Mouse (Mus musculus): ENCODE results near the gene D1Ertd622e. TPM values are rescaled to one million over a fixed set of nuclear protein-coding genes. Genes with fewer than 3 reads are reported as not detected.

D1Ertd622e gene
- total RNA-seq, 1 experiment: 2.7 TPM

- Histone ChIP-seq H3K36me3 (ENCODE audit: control insufficient read depth, insufficient read depth, low read length, poor library complexity, severe bottlenecking) (no peaks in the 10 kb centered on the region), H3K27ac (ENCODE audit: insufficient read depth, low read depth, low read length, poor library complexity, severe bottlenecking) (no peak overlapping the region), H3K9me3 (ENCODE audit: control insufficient read depth, insufficient read depth, low read depth, low read length) (no peaks in the 10 kb centered on the region), H3K9ac (ENCODE audit: insufficient read depth, low read depth, low read length, poor library complexity, severe bottlenecking) (no peak overlapping the region), H3K4me3 (ENCODE audit: insufficient read depth in 1 of 2, low read depth in 1 of 2, low read length in 2 of 2, poor library complexity in 1 of 2, severe bottlenecking in 1 of 2) (no peak overlapping the region), H3K4me1 (ENCODE audit: control insufficient read depth in 2 of 2, insufficient read depth in 2 of 2, low read length in 2 of 2, poor library complexity in 1 of 2) (no peaks in the 10 kb centered on the region)
- TF ChIP-seq ZNF384 (IDR thresholded peaks at IDR 0.05; ENCODE audit: low read depth, low read length) (no peak), HCFC1 (IDR thresholded peaks at IDR 0.05; ENCODE audit: borderline replicate concordance, insufficient read depth, low read length) (no peak), ZC3H11A (IDR thresholded peaks at IDR 0.05; ENCODE audit: borderline replicate concordance, low read depth, low read length) (no peak), MAFK (IDR thresholded peaks at IDR 0.05; ENCODE audit: insufficient read depth, low read depth, low read length) (no peak), CHD2 (IDR thresholded peaks at IDR 0.05; ENCODE audit: low read depth, low read length) (no peak)
- in situ Hi-C loops (cut with MboI; ENCODE audit: low sequenced_read_pairs in 2 of 2, unreplicated experiment in 2 of 2): no loop called here
- no peak for DNase-seq (ENCODE audit: low read depth, low spot score)
Observed at GRCm38 (mm10) chr1:97567956-97568355, 93.9 kb downstream of the D1Ertd622e start.

- TF ChIP-seq HCFC1 (IDR thresholded peaks at IDR 0.05; ENCODE audit: borderline replicate concordance, insufficient read depth, low read length) (no peak), ZNF384 (IDR thresholded peaks at IDR 0.05; ENCODE audit: low read depth, low read length) (no peak)
- Histone ChIP-seq H3K4me1 (ENCODE audit: control insufficient read depth in 2 of 2, insufficient read depth in 2 of 2, low read length in 2 of 2, poor library complexity in 1 of 2) (no peaks in the 10 kb centered on the region), H3K9me3 (ENCODE audit: control insufficient read depth, insufficient read depth, low read depth, low read length) (no peaks in the 10 kb centered on the region), H3K4me3 (ENCODE audit: insufficient read depth in 1 of 2, low read depth in 1 of 2, low read length in 2 of 2, poor library complexity in 1 of 2, severe bottlenecking in 1 of 2) (no peak overlapping the region), H3K9ac (ENCODE audit: insufficient read depth, low read depth, low read length, poor library complexity, severe bottlenecking) (no peak overlapping the region), H3K36me3 (ENCODE audit: control insufficient read depth, insufficient read depth, low read length, poor library complexity, severe bottlenecking) (no peaks in the 10 kb centered on the region), H3K27ac (ENCODE audit: insufficient read depth, low read depth, low read length, poor library complexity, severe bottlenecking) (no peak overlapping the region)
- no peak for DNase-seq (ENCODE audit: low read depth, low spot score)
- in situ Hi-C loops (cut with MboI; ENCODE audit: low sequenced_read_pairs in 2 of 2, unreplicated experiment in 2 of 2): no loop called here
Observed at GRCm38 (mm10) chr1:97564641-97565040, 97.2 kb downstream of the D1Ertd622e start.

- in situ Hi-C loops (cut with MboI; ENCODE audit: low sequenced_read_pairs in 2 of 2, unreplicated experiment in 2 of 2): no loop called here
- H3K9ac ChIP-seq (ENCODE audit: insufficient read depth, low read depth, low read length, poor library complexity, severe bottlenecking): no peak overlapping the region
- TF ChIP-seq HCFC1 (IDR thresholded peaks at IDR 0.05; ENCODE audit: borderline replicate concordance, insufficient read depth, low read length): no peak
- no peak for TF ChIP-seq ZNF384 (IDR thresholded peaks at IDR 0.05; ENCODE audit: low read depth, low read length)
- no peaks in the 10 kb centered on the region for H3K4me1 ChIP-seq (ENCODE audit: control insufficient read depth in 2 of 2, insufficient read depth in 2 of 2, low read length in 2 of 2, poor library complexity in 1 of 2)
- H3K36me3 ChIP-seq (ENCODE audit: control insufficient read depth, insufficient read depth, low read length, poor library complexity, severe bottlenecking): no peaks in the 10 kb centered on the region
- no peak overlapping the region for H3K27ac ChIP-seq (ENCODE audit: insufficient read depth, low read depth, low read length, poor library complexity, severe bottlenecking)
- no peak overlapping the region for H3K4me3 ChIP-seq (ENCODE audit: insufficient read depth in 1 of 2, low read depth in 1 of 2, low read length in 2 of 2, poor library complexity in 1 of 2, severe bottlenecking in 1 of 2)
- H3K9me3 ChIP-seq (ENCODE audit: control insufficient read depth, insufficient read depth, low read depth, low read length): no peaks in the 10 kb centered on the region
- DNase-seq (ENCODE audit: low read depth, low spot score): no peak
Observed at GRCm38 (mm10) chr1:97562867-97563266, 99.0 kb downstream of the D1Ertd622e start.

Other genes starting within 250 kb of the D1Ertd622e start
- 7.7 and 8.6 TPM in 2 replicates for gene Gin1, start 108.1 kb upstream of the D1Ertd622e start, total RNA-seq (2012; rRNA removed)
- 32.0 and 38.8 TPM in 2 replicates for gene Ppip5k2, start 108.3 kb upstream of the D1Ertd622e start, total RNA-seq (2012; rRNA removed)

All from ES-E14 (cell line).